Mouse (Mus musculus) common myeloid progenitor, adult 5-6 weeks (primary cell): ENCODE data around the gene Col6a6. TPM values are rescaled to one million over a fixed set of nuclear protein-coding genes. Genes with fewer than 3 reads are reported as not detected.

ENCODE experiments used
- ATAC-seq: replicated peaks from 2 replicates; pipeline ENCODE4 v1.8.0; 2016; ENCODE audit warnings: low read depth, mild to moderate bottlenecking, moderate TSS enrichment, inconsistent platforms; ENCODE audit not compliant: poor library complexity, severe bottlenecking
- total RNA-seq: library from RNA; stranded (forward); fragments of 200-1000, 187-1606 nt; gene quantifications from 2 replicates; pipeline ENCODE4 v1.2.3, GENCODE M21; 2017

The Col6a6 gene
- total RNA-seq, 1 experiment from 2014 or later = not detected

DNA sequence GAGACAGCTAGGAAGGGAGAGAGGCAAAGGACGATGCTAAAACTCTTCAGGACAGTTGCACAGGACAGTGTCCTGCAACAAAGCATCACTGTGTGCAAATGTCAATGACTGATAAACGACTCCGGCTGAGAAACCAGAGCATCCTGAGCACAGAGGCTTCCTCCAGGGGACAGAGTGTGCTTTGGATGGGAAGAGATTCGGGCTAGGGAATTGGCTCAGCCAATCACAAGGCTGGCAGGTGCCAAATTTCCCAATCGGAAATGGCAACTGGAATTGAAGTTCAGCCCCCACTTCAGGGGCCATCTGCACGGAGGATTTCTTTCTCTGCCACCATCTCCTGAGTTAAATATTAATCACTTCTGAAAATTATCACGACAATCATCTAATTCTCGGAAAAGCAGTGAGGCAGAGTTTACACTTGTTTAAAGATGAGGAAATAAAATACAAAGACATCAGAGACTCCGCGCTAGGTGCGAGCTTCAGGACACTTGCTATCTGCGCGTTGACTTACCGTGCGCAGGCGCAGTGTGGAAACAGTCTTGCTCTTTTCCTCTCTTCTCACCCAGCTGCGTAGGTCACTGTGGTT lies 18.9 kb downstream of the Col6a6 start:
- ATAC-seq = no peak

- ATAC-seq = no peak
Observed at GRCm38 (mm10) chr9:105803416-105803815, 24.5 kb downstream of the Col6a6 start.

GRCm38 (mm10) chr9:105801463-105801862 lies 26.5 kb downstream of the Col6a6 start:
- no peak for ATAC-seq

DNA sequence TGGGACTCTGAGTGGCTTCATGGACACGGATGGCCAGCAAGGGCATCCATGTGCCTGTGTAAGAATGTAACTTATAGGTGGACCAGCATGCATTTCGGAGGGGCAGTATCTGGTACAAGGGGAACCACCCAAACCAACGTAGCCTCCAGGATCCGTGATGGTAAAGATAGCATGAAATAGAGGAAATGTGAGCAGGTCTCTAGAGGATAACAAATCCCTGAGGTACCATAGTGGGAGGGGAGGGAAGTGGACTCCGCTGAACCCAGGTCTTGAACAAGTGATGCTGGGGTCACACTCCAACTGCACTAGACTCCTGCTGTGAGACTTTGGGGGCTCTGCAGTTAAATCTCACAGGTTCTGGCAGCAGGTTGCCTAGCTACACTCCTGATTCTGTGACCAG lies 27.7 kb downstream of the Col6a6 start:
- no peak for ATAC-seq

DNA sequence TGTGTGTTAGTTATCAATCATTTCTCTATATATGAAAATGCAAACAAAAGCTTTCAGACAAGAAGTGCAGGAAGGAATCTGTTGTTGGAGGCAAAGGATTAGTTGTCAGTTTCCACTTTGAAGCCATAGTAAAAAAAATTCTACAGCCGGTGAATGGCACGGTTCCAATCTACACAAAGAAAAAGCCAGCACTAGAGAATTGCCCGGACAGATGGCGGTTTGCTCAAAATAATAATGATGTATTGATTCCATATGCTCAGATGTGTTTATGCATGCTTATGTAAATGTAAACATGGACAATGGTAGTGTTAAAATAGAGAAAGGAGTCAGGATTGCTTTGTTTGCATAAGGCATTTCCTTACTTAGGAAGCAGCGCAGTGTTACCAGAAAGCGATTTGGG lies 31.8 kb downstream of the Col6a6 start:
- no peak for ATAC-seq

DNA sequence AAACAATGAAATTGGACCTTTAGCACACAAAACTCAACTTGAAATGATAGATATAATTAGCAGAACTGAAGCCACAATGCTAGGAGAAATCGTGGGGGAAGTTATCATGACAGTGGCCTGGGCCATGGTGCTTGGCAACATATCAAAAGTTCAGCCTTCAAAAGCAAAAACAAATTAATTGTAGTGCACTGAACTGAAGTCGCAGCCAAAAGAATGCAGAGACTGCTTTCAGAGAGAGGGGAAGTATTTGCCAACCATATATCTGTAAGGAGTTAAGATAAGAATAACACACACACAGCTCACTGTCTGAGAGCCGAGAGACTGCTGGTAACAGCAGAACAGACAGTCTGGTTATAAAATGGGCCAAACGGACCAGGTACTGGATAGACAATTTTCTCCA lies 33.0 kb downstream of the Col6a6 start:
- no peak for ATAC-seq

DNA sequence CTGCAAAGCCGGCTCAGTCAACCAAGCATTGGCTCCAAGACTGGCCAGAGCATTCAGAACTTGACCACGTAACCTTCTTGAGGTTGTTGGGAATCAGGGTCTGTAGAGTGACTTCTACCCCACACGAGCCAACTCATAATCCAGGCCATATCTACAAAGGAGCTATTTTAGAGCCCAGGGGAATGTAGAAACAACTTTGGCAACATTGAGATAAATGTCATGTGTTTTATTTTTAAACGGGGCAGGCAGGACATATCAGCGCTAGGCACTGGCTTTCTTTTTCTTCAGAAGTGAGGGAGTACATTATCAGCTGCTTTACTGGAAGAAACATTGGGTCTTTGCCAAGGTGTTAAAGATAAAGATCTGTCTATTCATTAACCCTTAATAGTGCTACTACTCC lies 36.1 kb downstream of the Col6a6 start:
- no peak for ATAC-seq

- no peak for ATAC-seq
Observed at GRCm38 (mm10) chr9:105788203-105788602, 39.8 kb downstream of the Col6a6 start.

DNA sequence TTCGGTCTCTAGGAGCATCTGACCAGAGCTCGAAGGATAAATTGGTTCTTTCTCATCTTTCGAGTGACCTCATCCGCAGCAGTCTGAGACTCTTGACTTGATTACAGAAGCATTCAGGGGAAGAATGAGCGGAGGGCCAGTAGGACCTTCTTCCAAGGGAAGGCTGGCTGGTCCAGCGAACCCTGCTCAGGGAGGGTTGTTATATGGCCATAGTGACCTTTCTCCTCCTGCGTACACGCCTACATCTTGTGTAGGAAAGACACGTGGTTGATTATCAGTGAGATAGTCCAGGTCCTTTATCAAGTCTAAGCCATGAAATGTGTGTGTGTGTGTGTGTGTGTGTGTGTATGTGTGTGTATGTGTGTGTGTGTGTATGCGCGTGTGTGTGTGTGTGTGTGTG lies 40.2 kb downstream of the Col6a6 start:
- no peak for ATAC-seq

DNA sequence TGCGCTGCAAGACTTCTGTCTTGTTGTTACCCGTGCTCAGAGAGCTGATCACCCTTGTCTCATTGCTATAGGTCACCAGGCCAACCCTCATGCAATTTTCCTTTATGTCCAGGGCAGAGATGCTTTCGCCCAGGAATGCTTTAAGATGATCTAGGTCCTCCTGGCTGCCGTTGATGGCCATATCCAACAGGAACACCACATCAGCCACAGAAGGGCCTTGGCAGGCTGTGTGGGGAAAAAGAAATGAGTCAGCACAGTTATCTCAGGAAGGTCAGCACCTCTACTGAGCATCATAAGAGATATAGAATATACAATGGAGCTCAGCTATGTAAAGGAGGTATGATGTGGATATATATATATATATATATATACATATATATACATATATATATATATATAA lies 43.9 kb downstream of the Col6a6 start:
- ATAC-seq = no peak

GRCm38 (mm10) chr9:105780696-105781095 lies 47.3 kb downstream of the Col6a6 start:
- ATAC-seq = no peak

GRCm38 (mm10) chr9:105778741-105779140 lies 49.2 kb downstream of the Col6a6 start:
- ATAC-seq = no peak

GRCm38 (mm10) chr9:105774878-105775277 lies 53.1 kb downstream of the Col6a6 start:
- ATAC-seq = no peak

- no peak for ATAC-seq
Observed at GRCm38 (mm10) chr9:105774321-105774720, 53.6 kb downstream of the Col6a6 start.

- ATAC-seq = no peak
Observed at GRCm38 (mm10) chr9:105771380-105771779, 56.6 kb downstream of the Col6a6 start.

GRCm38 (mm10) chr9:105770690-105771089 lies 57.3 kb downstream of the Col6a6 start:
- no peak for ATAC-seq

GRCm38 (mm10) chr9:105765891-105766290 lies 62.1 kb downstream of the Col6a6 start:
- ATAC-seq = no peak

DNA sequence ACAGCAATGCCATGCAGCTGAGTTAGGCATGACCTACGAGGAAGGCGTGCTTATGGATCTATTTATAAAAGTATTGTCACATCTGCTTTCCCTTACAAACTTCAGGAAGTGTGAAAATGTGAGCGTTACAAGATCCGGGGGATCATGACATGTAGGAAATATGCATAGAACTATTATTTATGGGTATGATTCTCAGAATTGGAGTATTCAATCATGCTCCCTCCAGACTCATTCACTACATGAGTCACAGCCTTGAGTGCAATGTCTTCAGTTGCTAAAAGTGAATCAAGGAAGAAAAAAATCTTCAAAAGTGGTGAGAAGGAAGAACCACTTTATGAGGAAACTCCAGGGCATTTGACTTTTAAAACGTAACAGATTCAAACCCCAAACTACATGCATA lies 63.3 kb downstream of the Col6a6 start:
- ATAC-seq = no peak

GRCm38 (mm10) chr9:105764127-105764526 lies 63.8 kb downstream of the Col6a6 start:
- ATAC-seq = no peak

DNA sequence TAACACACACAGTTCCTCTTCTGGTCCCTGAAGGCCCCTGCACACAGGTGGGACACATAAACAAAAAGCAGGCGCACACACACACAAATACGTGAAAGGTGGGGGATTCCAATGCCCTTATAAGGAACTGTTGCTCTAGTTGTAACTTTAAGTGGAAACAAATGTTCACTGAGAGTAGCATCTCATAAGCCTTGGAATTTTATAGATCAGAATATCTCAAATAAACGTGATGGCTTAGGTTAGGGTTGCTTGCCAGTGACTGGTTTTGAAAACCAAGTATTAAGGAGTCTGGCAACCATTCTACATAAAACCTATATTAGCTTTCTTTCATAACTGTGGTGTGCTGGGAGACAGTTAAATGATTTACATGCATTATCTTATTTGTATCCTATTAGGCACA lies 64.3 kb downstream of the Col6a6 start:
- no peak for ATAC-seq

GRCm38 (mm10) chr9:105762274-105762673 lies 65.7 kb downstream of the Col6a6 start:
- no peak for ATAC-seq

- no peak for ATAC-seq
Observed at GRCm38 (mm10) chr9:105758861-105759260, 69.1 kb downstream of the Col6a6 start.
